Mouse (Mus musculus) gastrocnemius, postnatal 4 days (tissue): Measurements from ENCODE around the gene Pou1f1. TPM values are rescaled to one million over a fixed set of nuclear protein-coding genes. Genes with fewer than 3 reads are reported as not detected.

Experiments
- DNase-seq, 2 experiments: peaks; one replicate each; pipeline ENCODE4 v3.0.0; 2021 to 2022; ENCODE audit warnings: low spot score in 2 of 2, mixed read lengths in 2 of 2
- long read RNA-seq, 2 experiments: library from polyadenylated mRNA; stranded (forward); transcript quantifications; one replicate each; pipeline ENCODE4 v2.0.0; 2021
- total RNA-seq, 2 experiments: library from RNA; stranded (reverse); gene quantifications; 2 replicates each; pipeline ENCODE4 v1.2.3; 2021

Gene Pou1f1
- total RNA-seq, result not detected
- long read RNA-seq, experiment 1, result 0 reads
- long read RNA-seq, experiment 2, result 0 reads

DNA sequence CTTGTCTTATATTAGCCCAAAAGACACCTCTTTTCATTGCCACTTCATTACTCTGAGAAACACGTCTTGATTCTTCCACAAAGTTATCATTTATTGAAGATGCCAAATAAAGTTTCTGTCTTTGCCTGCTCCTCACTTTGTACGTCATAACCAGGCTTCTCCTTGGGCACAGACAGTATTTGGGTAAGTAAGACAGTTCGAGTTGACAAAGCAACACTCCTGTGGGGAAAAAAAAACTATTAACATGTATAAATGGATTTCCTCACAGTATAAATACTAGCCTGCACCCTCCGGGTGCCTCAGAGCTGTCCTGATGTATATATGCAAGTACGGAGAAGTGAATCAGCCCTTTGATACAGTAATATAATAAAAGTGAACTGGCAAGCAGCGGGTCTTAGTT, at the start of gene Pou1f1:
Pou1f1 (plus strand) TSS at position 301 of the 400 bp plus-strand sequence.
- no peak for DNase-seq

DNA sequence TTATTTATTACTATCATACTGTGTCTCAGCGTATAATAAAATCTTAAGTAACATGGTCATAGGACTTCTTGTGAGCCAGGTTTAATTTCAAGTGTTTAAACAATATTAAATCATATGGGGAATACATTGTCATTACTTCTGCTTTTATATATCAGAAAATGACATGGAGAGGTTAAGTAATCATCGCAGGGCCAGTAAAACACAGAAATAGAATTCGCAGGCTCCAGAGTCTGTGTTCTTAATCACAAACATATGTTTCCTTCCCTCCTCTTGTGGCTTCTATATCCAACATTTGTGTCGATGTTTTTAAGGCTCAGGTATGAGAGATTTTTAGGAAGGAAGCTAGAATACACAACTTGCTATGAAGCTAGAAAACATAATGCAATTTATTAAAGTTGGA, 49.7 kb upstream of the Pou1f1 start:
- no peak for DNase-seq

DNA sequence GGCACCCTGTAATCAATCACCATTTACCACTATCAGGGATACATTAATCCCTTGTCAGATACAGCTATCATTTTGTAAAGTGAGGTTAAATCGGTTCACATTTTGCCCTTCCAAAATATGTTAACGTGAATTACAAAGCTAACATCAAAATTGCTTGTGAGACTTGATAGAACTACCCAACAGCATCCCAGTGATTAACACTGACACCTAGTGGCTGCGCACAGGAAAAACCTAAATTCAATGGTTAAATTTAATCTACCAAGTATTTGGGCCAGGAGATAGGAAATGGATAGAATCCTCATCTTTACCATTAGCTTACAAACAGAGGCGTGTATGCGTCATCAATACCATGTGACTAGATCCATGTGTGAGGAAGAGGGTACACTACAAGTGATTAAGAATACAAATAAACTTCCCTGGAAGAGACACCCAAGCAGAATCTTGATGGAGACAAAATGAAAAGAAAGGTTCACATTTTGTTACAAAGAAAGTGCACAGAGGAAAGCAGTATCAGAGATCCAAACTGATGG, 47.8 kb upstream of the Pou1f1 start:
- peak in 1 of 2 experiments; percentile 14 for DNase-seq

DNA sequence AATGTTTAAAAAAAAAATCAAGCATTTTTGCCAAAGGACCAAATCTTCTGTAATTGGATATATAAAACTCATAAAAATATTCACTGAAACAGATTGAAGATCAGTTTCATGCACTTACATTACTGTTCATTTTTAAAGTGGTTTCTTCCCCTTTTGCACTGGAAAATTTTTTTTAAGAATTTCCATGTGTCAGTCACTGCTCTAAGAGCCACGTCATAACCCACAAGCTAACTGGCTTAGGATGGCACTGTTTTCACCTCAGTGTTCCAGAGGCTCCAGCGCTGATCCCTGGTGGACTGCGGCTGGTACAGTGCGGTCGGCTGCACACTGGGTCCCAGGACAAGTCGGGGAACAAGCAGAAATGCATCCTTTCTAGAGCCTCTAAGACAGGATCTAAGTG, 34.6 kb upstream of the Pou1f1 start:
- no peak for DNase-seq

DNA sequence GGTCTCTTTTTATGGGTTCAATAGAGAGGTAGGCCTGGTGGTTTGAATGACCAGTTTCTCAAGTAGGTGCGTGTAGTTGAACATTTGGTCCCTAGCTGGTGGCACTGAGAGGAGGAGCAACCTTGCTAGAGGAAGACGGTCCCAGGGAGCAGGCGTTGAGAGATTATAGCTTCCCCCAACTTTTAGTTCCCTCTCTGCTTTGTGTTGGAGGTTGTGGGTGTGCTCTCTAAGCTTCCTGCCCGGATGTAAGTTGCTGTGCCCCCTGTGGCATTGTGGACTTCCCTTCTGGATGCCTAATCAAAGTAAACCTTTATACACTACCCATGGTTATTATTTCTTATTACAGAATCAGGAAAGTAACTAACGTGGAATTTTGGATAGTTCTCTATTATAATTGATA, 24.3 kb upstream of the Pou1f1 start:
- no peak for DNase-seq

DNA sequence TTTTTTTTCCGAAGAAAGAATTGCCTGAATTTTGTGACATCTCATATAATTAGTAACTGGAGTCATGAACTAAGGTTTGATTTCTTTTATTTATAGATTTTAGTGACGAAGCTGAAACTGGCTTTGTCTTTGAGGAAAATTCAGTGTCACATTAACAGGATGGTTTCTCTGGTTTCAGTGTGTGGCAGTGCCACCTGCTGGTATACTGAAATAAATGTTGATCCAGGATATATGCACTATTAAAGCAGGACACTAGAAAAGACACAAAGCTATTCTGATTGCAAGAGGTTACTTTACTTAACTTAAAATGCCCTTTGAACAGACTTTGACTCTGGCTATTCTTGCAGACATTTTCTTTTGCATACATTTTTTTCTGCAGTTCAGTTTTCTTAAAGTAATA, 23.3 kb upstream of the Pou1f1 start:
- peak in 1 of 2 experiments; percentile 10 for DNase-seq

DNA sequence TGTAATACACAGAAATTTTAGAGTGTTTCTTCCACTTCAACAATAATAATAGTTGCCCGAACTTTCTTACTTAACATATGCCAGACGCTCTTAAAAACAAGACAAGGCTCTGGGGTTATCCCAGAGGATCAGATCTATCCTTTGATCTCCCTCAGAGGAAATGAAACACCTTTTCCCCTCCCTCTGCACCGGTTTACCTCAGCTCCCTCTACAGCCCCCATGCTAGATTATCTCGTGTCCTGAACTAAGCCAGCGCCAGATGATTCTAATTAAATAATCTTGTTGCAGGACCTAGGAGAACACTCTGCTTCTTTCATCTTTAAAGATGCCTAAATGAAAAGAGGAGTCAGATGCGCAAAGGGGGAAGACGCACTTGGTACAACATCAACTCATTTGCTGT, 6.1 kb upstream of the Pou1f1 start:
- DNase-seq, result no peak

DNA sequence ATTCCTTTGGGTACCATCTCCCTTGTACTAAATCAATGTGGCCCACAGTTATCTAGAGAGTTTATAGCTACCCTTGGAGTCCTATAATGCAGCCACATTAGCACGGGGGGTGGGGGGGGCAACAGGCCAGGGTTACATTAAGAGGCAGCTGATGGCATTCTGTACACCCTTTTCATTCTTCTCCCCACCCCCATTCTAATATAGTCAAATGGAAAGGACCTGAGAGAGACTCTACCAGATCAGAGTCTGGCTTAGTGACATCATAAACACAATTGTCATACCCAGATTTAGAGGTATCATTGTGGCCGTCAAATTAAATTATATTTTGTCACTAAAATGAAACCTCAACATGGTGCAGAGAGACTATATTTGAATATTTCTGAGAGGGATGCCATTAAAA, 5.7 kb downstream of the Pou1f1 start:
- DNase-seq, result no peak

DNA sequence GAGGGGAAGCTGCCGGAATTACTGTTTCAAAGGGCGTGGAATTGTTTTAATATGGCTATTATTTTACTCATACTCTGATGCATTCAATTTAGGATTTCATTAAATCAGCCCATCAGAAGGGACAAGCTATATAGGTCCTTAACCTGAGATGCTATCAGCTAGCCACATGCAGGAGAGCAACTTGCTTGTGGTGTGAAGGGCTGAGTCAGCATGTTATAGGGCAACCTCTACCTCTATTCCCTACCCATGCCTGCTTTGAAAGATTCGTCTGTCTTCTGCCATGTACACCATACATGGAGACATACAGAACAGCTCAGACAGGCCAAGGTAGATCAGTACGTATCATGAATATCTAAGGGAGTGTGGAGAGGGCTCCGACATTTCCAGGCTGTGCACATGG, 6.4 kb downstream of the Pou1f1 start:
- no peak for DNase-seq

DNA sequence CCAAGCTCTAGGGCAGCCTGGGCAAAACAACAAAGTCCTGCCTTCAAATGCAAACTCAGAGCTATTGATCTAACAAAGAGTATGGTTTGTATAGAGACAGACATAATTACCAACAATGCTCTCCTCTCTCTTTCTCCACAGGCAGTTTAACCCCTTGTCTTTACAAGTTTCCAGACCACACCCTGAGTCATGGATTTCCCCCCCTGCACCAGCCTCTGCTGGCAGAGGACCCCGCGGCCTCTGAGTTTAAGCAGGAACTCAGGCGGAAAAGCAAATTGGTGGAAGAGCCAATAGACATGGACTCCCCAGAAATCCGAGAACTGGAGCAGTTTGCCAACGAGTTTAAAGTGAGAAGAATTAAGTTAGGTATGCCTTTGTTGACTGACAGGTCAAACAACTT, 9.3 kb downstream of the Pou1f1 start:
- no peak for DNase-seq

DNA sequence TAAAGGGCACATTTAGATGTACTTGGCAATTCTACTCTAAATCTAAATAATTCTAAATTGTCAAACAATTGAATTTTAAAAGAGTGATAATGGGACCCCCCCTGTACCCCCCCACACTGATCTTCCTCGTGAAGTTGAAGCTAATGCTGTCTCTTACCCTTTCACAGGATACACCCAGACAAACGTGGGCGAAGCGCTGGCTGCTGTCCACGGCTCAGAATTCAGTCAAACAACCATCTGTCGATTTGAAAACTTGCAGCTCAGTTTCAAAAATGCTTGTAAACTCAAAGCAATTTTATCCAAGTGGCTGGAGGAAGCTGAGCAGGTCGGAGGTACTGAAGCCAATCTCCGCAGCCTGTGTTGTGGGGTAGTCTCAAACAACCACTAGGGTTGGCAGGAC, 11.4 kb downstream of the Pou1f1 start:
- no peak for DNase-seq

DNA sequence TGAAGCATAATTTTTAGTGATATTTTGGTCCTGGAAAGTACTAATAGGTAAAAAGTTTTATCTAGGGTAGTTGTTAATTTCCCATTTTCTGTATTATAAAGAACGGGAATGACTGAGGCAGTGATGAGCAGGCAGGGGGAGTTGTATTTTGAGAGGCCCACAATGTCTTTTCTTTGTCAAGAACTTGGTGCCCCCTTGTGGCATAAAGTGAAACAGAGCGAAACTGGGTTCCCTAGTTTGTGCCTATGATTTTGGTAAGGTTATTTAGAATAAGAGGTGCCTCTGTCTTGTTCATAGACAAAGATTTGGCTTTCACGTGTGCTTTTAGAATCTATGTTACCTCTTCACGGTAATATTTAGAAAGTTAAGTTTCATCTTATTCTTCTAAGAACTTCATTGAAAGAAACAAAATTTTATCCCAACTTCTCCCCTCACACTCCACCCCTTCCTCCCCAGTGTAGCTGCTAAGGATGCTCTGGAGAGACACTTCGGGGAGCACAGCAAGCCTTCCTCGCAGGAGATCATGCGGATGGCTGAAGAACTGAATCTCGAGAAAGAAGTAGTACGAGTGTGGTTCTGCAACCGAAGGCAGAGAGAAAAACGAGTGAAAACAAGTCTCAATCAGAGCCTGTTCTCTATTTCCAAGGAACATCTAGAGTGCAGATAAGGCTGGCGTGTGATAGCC, 13.1 kb downstream of the Pou1f1 start:
- no peak for DNase-seq

DNA sequence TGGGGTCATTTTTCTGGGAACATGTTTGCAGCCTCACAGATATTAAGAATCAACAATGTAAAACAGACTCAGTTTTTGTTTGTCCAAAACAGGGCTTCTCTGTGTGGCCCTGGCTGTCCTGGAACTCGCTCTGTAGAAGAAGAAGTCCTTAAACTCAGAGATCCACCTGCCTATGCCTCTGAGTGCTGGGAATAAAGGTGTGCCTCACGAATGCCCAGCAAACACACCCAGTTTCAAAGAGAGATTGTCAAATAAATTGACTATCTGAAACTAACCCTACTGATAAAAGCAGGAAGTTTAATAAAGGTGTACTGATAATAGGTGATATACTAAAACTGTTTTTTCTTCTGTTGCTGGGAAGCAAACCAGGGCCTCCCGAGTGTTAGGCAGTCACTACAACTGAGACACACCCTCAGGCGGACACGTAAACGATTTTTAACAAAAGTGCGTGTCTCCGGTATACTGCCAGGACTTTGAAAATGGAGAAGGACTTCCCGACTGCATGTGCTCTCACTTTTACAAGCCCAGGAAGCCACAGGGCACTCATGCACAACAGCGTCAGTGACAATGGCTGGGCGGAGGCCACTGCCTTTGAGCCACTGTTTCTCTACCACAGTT, 23.5 kb downstream of the Pou1f1 start:
- no peak for DNase-seq

DNA sequence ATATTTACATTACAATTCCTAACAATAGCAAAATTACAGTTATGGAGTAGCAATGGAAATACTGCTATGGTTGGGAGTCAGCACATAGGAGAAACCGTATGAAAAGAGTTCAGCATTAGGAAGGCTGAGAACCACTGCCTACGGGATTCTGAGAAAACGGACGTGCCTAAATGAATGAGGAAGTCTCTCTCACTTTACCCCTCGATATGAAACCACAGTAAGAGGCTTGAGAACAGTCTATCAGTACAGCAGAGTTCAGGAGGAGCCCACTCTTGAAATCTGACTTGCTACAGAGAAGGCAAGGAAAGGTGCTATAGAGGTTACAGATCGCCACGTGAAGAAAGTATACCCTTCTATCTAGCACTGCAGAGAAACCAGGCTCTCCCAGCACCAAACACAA, 28.6 kb downstream of the Pou1f1 start:
- DNase-seq, result no peak

DNA sequence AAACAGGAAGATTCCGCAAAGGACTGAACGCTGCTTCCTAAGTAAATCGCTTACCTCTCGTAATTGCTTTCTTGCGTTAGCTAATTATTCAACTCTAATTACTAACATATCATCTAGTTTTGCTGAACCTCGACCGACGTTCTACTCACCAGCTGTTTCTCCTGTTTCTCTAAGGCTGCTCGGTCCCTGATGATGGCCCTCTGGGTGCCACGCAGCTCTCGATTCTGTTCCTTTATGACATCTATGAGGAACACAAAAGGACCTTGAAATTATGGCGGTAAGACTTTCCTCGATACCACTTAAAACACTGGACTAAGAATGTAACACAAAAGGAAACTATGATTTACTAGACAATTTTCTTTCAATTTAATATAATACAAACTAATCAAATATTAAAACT, 30.5 kb downstream of the Pou1f1 start:
- no peak for DNase-seq

DNA sequence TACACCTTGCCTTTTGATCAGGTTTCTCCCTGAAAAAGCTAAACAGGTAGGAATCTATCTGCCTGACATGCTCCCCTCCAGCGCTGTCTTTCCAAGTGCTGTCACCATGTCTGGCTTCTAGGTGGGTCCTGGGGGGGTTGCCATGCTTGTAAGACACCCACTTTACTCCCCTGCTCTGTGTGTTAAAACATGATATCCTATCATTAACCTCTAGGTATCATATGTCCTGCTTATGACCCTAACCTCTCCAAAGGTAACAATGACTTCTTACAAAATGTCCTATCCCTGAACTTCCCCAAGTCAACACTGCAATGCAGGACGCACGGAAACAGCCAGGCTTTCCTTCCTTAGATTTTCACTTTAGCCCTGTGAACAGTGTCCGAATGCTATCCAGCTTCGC, 34.0 kb downstream of the Pou1f1 start:
- no peak for DNase-seq

DNA sequence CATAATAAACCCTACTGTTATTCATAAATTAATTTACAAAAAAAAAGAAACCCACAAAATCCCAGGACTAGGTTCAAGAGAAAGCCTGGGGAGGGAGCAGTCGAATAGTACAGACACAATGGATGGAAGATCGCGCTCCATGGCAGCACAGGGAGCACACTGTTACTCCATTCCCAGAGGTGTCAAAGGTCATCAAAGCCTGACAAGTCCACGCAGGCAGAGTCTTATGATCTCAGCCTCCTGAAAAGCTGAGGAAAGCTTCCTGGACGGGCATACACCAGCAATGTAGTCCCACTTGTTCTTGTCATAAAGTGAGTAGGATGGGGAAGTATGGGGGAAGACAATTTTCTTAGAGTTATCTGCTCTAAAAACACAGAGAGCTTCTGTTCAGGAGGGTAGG, 37.1 kb downstream of the Pou1f1 start:
- DNase-seq, result no peak

DNA sequence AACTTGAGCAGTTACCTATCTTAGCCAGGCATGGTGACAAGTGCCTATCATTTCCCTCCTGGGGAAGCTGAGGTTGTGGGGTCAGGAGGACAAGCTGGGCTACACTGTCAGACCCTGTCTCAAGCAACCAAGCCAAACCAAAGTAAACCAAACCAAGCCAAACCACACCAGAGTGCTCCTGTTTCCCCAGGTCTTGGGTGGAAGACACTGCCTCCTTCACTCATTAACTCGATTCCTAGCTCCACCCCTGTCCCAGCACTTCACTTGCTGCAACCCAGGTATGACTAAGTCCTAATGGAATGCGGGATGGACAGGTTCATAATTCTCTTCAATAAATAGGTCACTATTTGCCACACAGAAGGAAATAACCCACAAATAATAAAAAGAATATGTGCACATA, 39.3 kb downstream of the Pou1f1 start:
- no peak for DNase-seq

DNA sequence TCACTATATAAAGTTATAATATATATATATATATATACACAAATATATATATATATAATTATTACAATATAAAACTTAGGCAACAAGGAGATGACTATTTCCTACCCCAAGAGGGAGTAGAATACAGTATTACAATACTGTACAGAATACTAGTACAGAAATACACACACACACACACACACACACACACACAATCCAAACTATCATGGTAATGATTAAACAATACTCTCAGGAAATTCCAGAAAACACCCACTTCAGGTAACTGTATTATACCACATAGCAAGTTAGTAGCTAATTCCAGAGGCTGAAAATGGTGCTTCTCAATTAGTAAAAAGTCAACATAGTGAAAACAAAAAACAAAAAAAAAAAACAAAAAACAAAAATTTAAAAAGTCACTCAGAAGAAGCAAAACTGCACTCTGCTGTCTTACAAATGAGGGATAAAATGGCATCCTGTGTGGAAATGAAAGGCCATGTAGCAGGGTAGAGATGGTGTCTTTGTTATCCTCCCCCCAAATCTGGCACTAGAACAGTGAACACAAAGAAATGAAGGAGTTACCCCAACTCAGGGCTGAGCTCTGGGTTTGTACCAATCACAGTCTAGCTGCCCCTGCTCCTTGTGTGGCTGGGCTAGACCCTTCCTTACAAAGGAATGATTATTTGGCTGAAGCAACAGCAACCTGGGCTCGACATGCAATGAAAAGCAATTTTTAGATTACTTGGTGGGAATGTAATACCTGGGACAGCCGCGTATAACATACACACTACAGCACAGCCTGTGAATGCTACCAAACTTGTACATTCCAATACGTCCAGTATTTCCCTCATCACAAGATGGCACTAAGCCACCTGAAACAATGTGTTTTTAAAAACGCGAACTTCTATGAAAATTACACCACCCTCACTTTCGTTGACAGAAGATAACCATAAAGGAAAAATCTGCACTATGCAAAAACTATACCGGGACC, 41.0 kb downstream of the Pou1f1 start:
- DNase-seq, result no peak

DNA sequence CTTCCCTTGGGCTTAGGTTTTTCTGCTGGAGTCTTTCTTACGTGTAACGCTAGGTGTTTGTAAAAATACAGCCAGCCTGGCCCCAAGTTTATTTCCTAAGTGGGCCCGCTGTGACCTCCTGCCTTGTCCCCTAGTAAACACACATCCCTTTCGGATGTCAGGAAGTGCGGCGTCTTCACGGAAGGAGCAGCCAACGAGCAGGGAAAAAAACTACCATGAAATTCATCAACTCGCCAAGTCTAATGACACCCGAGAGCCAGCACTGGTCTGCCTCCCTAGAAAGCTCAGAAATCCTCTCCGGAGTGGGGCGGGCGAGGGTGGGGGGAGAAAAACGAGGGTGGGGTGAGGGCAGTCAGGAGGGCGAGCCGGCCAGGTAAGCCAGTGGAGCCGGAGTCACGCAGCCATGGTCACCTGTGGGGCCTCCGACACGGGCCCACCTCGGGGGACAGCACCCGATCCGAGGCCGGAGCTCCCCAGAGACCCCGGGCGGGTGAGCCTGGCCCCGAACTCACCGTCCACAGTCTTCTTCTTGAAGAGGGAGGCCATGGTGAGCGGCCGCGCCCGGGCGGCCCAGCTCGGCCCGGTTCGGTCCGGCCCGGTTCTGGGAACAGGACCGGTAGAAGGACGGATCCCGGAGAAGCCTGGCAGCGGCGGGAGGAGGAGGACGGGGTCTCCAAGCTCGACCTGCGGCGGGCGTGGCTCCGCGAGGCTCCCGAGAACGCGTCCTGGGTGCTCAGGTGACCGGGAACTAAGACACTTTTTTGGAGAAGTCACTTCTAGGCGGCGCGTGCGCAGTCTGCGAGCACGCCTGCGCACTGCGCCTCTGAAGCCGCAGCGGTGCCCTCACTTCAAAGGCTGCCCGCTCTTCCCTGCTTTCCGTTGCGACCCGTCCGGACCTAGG, 41.9 kb downstream of the Pou1f1 start, which contains the start of gene Chmp2b:
Chmp2b (minus strand) TSS at position 764 of the 901 bp plus-strand sequence.
- DNase-seq, result peak; percentile 52 to 80

DNA sequence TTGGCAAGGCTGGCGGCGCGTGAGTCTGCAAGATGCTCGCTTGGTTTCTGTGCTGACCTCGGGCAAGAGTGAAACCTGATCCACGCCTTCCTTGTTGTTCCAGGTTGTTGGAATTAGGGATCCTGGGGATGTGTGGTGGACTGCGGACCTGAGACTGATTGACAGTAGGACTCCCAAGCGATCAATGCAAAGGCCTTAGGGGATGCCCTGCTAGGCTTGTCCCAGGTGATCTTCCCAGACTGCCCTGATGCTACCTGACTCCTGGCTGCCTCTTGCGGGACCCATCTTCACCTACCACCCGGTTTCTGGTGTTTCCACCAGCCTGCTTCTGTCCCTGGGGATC, 42.5 kb downstream of the Pou1f1 start:
- DNase-seq, result no peak
